Mouse (Mus musculus) neural tube, embryonic 12.5 days (tissue): ENCODE measurements around the gene Snap23. TPM values are rescaled to one million over a fixed set of nuclear protein-coding genes. Genes with fewer than 3 reads are reported as not detected.
"Not testable (repeated sequence)": the region's sequence is repeated elsewhere in the genome, so short reads cannot be mapped to it uniquely, and the experiment has no call there.

Source experiments
- ATAC-seq: fragments of 200-750 bp; cut with Nextera tagmentation; 2 replicates; pipeline ENCODE4 v1.8.0; 2017; ENCODE audit warnings: low read depth, mild to moderate bottlenecking, moderate TSS enrichment, moderate library complexity; ENCODE audit not compliant: low FRiP score
- H3K27ac ChIP-seq: fragments of 300-500 bp; sonication (generic); 2 replicates; pipeline ENCODE4 v1.5.1; 2016
- H3K27me3 ChIP-seq: fragments of 300-500 bp; sonication (generic); replicated peaks from 2 replicates; pipeline ENCODE4 v1.6.1; 2016; ENCODE audit warnings: mild to moderate bottlenecking
- H3K36me3 ChIP-seq: fragments of 300-500 bp; sonication (generic); 2 replicates; pipeline ENCODE4 v1.6.1; 2016; ENCODE audit warnings: mild to moderate bottlenecking
- H3K4me1 ChIP-seq: fragments of 300-500 bp; sonication (generic); 2 replicates; pipeline ENCODE4 v1.6.1; 2016
- H3K4me2 ChIP-seq: fragments of 300-500 bp; sonication (generic); replicated peaks from 2 replicates; pipeline ENCODE4 v1.6.1; 2016; ENCODE audit warnings: mild to moderate bottlenecking
- H3K4me3 ChIP-seq: fragments of 300-500 bp; sonication (generic); 2 replicates; pipeline ENCODE4 v1.5.1; 2016
- H3K9ac ChIP-seq: fragments of 300-500 bp; sonication (generic); 2 replicates; pipeline ENCODE4 v1.6.1; 2016; ENCODE audit warnings: mild to moderate bottlenecking
- H3K9me3 ChIP-seq: fragments of 300-500 bp; sonication (generic); 2 replicates; pipeline ENCODE4 v1.6.1; 2016; ENCODE audit warnings: mild to moderate bottlenecking
- WGBS: fragments of 180-500 bp; shearing (Covaris S2); methylation state at CpG from one replicate; pipeline ENCODE4 v1.1.7; 2016; 5-methylcytosine and 5-hydroxymethylcytosine counted together
- polyA plus RNA-seq: library from polyadenylated mRNA; unstranded; fragments of >200 nt; fragmentation: Nextera tagmentation; extraction: Ambion mirVana; gene quantifications from 2 replicates; pipeline ENCODE4 v1.2.1, GENCODE M21; 2016

Snap23 gene
- polyA plus RNA-seq, 1 experiment from 2014 or later: 35.1 TPM

- Histone ChIP-seq H3K9me3 (no peaks in the 10 kb centered on the region), H3K27me3 (no peaks in the 10 kb centered on the region), H3K4me1 (peaks cover 15% of the 10 kb centered on the region), H3K27ac (peak within 1 kb of the TSS; percentile 64; the same call in 1 of the 2 replicates), H3K9ac (peak within 1 kb of the TSS; percentile 92), H3K36me3 (no peaks in the 10 kb centered on the region), H3K4me2 (peak within 1 kb of the TSS; percentile 82), H3K4me3 (peak within 1 kb of the TSS; percentile 82)
- under 1% methylated on average over 50 of the region's 50 CpGs for WGBS
- peak; percentile 80 for ATAC-seq
Observed at GRCm38 (mm10) chr2:120563235-120563990, 4.1 kb upstream of the Snap23 start, which contains the start of gene Zfp106. Gene Zfp106, minus strand, starts transcription at chr2:120563843.

GRCm38 (mm10) chr2:120564548-120565188 is 2.8 kb upstream of the Snap23 start:
- H3K27me3 ChIP-seq, H3K27ac ChIP-seq, H3K9ac ChIP-seq, H3K36me3 ChIP-seq, ATAC-seq, H3K4me2 ChIP-seq, H3K4me3 ChIP-seq, H3K9me3 ChIP-seq: not testable (repeated sequence)
- 94% methylated on average over 4 of the region's 4 CpGs for WGBS
- H3K4me1 ChIP-seq: peaks cover 21% of the 10 kb centered on the region

GRCm38 (mm10) chr2:120565363-120565762 is 2.1 kb upstream of the Snap23 start:
- Histone ChIP-seq H3K9me3 (no peaks in the 10 kb centered on the region), H3K36me3 (no peaks in the 10 kb centered on the region), H3K9ac (no peak overlapping the region), H3K27me3 (no peaks in the 10 kb centered on the region), H3K4me3 (no peak overlapping the region), H3K27ac (no peak overlapping the region), H3K4me1 (peaks cover 21% of the 10 kb centered on the region), H3K4me2 (no peak overlapping the region)
- ATAC-seq: no peak
- WGBS: 90% methylated on average over 2 of the region's 2 CpGs

GRCm38 (mm10) chr2:120567798-120568320 is 388 bp downstream of the Snap23 start:
- Histone ChIP-seq H3K9ac (peak overlapping the region; percentile 59), H3K36me3 (peaks cover 6% of the 10 kb centered on the region; the same call in 1 of the 2 replicates), H3K9me3 (no peaks in the 10 kb centered on the region), H3K27me3 (no peaks in the 10 kb centered on the region), H3K4me1 (peaks cover 17% of the 10 kb centered on the region), H3K4me2 (peak overlapping the region; percentile 66), H3K27ac (no peak overlapping the region; the same call in 1 of the 2 replicates), H3K4me3 (peak overlapping the region; percentile 54)
- WGBS: under 1% methylated on average over 22 of the region's 22 CpGs
- peak; percentile 65 for ATAC-seq

GRCm38 (mm10) chr2:120571081-120571480 is 3.6 kb downstream of the Snap23 start:
- H3K27me3 ChIP-seq: no peaks in the 10 kb centered on the region
- H3K27ac ChIP-seq: no peak overlapping the region
- H3K9me3 ChIP-seq: no peaks in the 10 kb centered on the region
- ATAC-seq: no peak
- 95% methylated on average over 3 of the region's 3 CpGs for WGBS
- H3K4me1 ChIP-seq: peaks cover 11% of the 10 kb centered on the region
- H3K4me2 ChIP-seq: no peak overlapping the region
- H3K9ac ChIP-seq: no peak overlapping the region
- no peak overlapping the region for H3K4me3 ChIP-seq
- peaks cover 6% of the 10 kb centered on the region; the same call in 1 of the 2 replicates for H3K36me3 ChIP-seq

- not testable (repeated sequence) for H3K4me2 ChIP-seq, H3K9me3 ChIP-seq, H3K27ac ChIP-seq, H3K27me3 ChIP-seq, H3K36me3 ChIP-seq, ATAC-seq, H3K9ac ChIP-seq, H3K4me3 ChIP-seq
- 92% methylated on average over 3 of the region's 3 CpGs for WGBS
- H3K4me1 ChIP-seq: peaks cover 11% of the 10 kb centered on the region
Observed at GRCm38 (mm10) chr2:120572161-120572560, 4.7 kb downstream of the Snap23 start.

- no peaks in the 10 kb centered on the region for H3K27me3 ChIP-seq
- no peak overlapping the region for H3K4me2 ChIP-seq
- no peaks in the 10 kb centered on the region for H3K4me1 ChIP-seq
- no peaks in the 10 kb centered on the region for H3K9me3 ChIP-seq
- WGBS: 82% methylated on average over 3 of the region's 3 CpGs
- H3K4me3 ChIP-seq: no peak overlapping the region
- no peak for ATAC-seq
- H3K9ac ChIP-seq: no peak overlapping the region
- H3K27ac ChIP-seq: no peak overlapping the region
- H3K36me3 ChIP-seq: peaks cover 6% of the 10 kb centered on the region; the same call in 1 of the 2 replicates
Observed at GRCm38 (mm10) chr2:120575121-120575520, 7.7 kb downstream of the Snap23 start.

GRCm38 (mm10) chr2:120575978-120576377 is 8.5 kb downstream of the Snap23 start:
- Histone ChIP-seq H3K4me1 (no peaks in the 10 kb centered on the region), H3K27me3 (no peaks in the 10 kb centered on the region), H3K4me3 (no peak overlapping the region), H3K9ac (no peak overlapping the region), H3K4me2 (no peak overlapping the region), H3K36me3 (peaks cover 6% of the 10 kb centered on the region; the same call in 1 of the 2 replicates), H3K27ac (no peak overlapping the region), H3K9me3 (no peaks in the 10 kb centered on the region)
- whole genome bisulfite sequencing: 88% methylated on average over 2 of the region's 2 CpGs
- no peak for ATAC-seq

- no peak overlapping the region for H3K27ac ChIP-seq
- H3K27me3 ChIP-seq: no peaks in the 10 kb centered on the region
- H3K4me3 ChIP-seq: no peak overlapping the region
- whole genome bisulfite sequencing: 85% methylated on average over 4 of the region's 4 CpGs
- no peak overlapping the region for H3K4me2 ChIP-seq
- no peaks in the 10 kb centered on the region for H3K36me3 ChIP-seq
- no peaks in the 10 kb centered on the region for H3K9me3 ChIP-seq
- H3K4me1 ChIP-seq: no peaks in the 10 kb centered on the region
- no peak for ATAC-seq
- no peak overlapping the region for H3K9ac ChIP-seq
Observed at GRCm38 (mm10) chr2:120577799-120578198, 10.3 kb downstream of the Snap23 start.

GRCm38 (mm10) chr2:120578286-120578685 is 10.8 kb downstream of the Snap23 start:
- Histone ChIP-seq H3K4me2 (no peak overlapping the region), H3K27ac (no peak overlapping the region), H3K36me3 (no peaks in the 10 kb centered on the region; the same call in 1 of the 2 replicates), H3K9me3 (no peaks in the 10 kb centered on the region), H3K4me1 (no peaks in the 10 kb centered on the region), H3K9ac (no peak overlapping the region), H3K4me3 (no peak overlapping the region), H3K27me3 (no peaks in the 10 kb centered on the region)
- 80% methylated on average over 5 of the region's 5 CpGs for WGBS
- ATAC-seq: no peak

GRCm38 (mm10) chr2:120589759-120590158 is 22.3 kb downstream of the Snap23 start:
- Histone ChIP-seq H3K4me1 (no peaks in the 10 kb centered on the region), H3K27me3 (no peaks in the 10 kb centered on the region), H3K9ac (no peak overlapping the region), H3K27ac (no peak overlapping the region), H3K36me3 (peaks cover 23% of the 10 kb centered on the region), H3K4me3 (no peak overlapping the region), H3K9me3 (no peaks in the 10 kb centered on the region), H3K4me2 (no peak overlapping the region)
- WGBS: 86% methylated on average over 5 of the region's 5 CpGs
- no peak for ATAC-seq

- WGBS: 97% methylated on average over 1 of the region's 1 CpGs
- H3K9ac ChIP-seq: no peak overlapping the region
- no peak overlapping the region for H3K4me3 ChIP-seq
- H3K27ac ChIP-seq: no peak overlapping the region
- H3K9me3 ChIP-seq: no peaks in the 10 kb centered on the region
- no peaks in the 10 kb centered on the region for H3K4me1 ChIP-seq
- no peak overlapping the region for H3K4me2 ChIP-seq
- ATAC-seq: no peak
- no peaks in the 10 kb centered on the region for H3K27me3 ChIP-seq
- H3K36me3 ChIP-seq: peaks cover 37% of the 10 kb centered on the region
Observed at GRCm38 (mm10) chr2:120592227-120592626, 24.8 kb downstream of the Snap23 start.
